Mouse (Mus musculus) midbrain, embryonic 16.5 days (tissue): ENCODE results near the gene Bola2. TPM values are rescaled to one million over a fixed set of nuclear protein-coding genes. Genes with fewer than 3 reads are reported as not detected.

Experiments used
- ATAC-seq: fragments of 200-750 bp; cut with Nextera tagmentation; 2 replicates; pipeline ENCODE4 v1.8.0; 2017; ENCODE audit warnings: moderate TSS enrichment
- H3K27ac ChIP-seq: fragments of 300-500 bp; sonication (generic); 2 replicates; pipeline ENCODE4 v1.5.1; 2014; ENCODE audit warnings: mild to moderate bottlenecking, low read length, mixed read lengths
- H3K27me3 ChIP-seq: fragments of 300-500 bp; sonication (generic); 2 replicates; pipeline ENCODE4 v1.6.1; 2014; ENCODE audit warnings: low read depth, low read length, mixed read lengths; ENCODE audit not compliant: control insufficient read depth, insufficient read depth
- H3K36me3 ChIP-seq: fragments of 300-500 bp; sonication (generic); 2 replicates; pipeline ENCODE4 v1.6.1; 2014; ENCODE audit warnings: mild to moderate bottlenecking, low read length, moderate library complexity, mixed read lengths; ENCODE audit not compliant: control insufficient read depth, insufficient read depth
- H3K4me1 ChIP-seq: fragments of 300-500 bp; sonication (generic); 2 replicates; pipeline ENCODE4 v1.6.1; 2014; ENCODE audit warnings: mild to moderate bottlenecking, low read length, mixed read lengths; ENCODE audit not compliant: control insufficient read depth, insufficient read depth
- H3K4me2 ChIP-seq: fragments of 300-500 bp; sonication (generic); 2 replicates; pipeline ENCODE4 v1.6.1; 2014; ENCODE audit warnings: mild to moderate bottlenecking, low read length, mixed read lengths
- H3K4me3 ChIP-seq: fragments of 300-500 bp; sonication (generic); 2 replicates; pipeline ENCODE4 v1.5.1; 2014; ENCODE audit warnings: low read depth, mild to moderate bottlenecking, low read length, moderate library complexity, mixed read lengths
- H3K9ac ChIP-seq: fragments of 300-500 bp; sonication (generic); 2 replicates; pipeline ENCODE4 v1.6.1; 2014; ENCODE audit warnings: low read depth, low read length, mixed read lengths
- H3K9me3 ChIP-seq: fragments of 300-500 bp; sonication (generic); replicated peaks from 2 replicates; pipeline ENCODE4 v1.6.1; 2014; ENCODE audit warnings: mild to moderate bottlenecking, low read length, mixed read lengths; ENCODE audit not compliant: control insufficient read depth, poor library complexity, severe bottlenecking
- WGBS: fragments of 180-500 bp; shearing (Covaris S2); extraction: QIAGEN DNeasy Blood & Tissue Kit; methylation state at CpG from one replicate; pipeline ENCODE4 v1.1.7; 2014; 5-methylcytosine and 5-hydroxymethylcytosine counted together
- polyA plus RNA-seq: library from polyadenylated mRNA; unstranded; fragments of >200 nt; fragmentation: Nextera tagmentation; extraction: Ambion mirVana; gene quantifications from 2 replicates; pipeline ENCODE4 v1.2.1, GENCODE M21; 2015

Bola2 gene
- polyA plus RNA-seq, 1 experiment from 2014 or later = 120 TPM

- 88% methylated on average over 8 of the region's 8 CpGs for WGBS
- H3K27me3 ChIP-seq = no peaks in the 10 kb centered on the region
- no peak overlapping the region for H3K9ac ChIP-seq
Observed at GRCm38 (mm10) chr7:126663646-126664045, 31.6 kb upstream of the Bola2 start.

GRCm38 (mm10) chr7:126665269-126665668, 29.9 kb upstream of the Bola2 start:
- Histone ChIP-seq H3K4me1 (no peaks in the 10 kb centered on the region), H3K4me2 (no peak overlapping the region), H3K27me3 (no peaks in the 10 kb centered on the region), H3K4me3 (no peak overlapping the region), H3K9ac (no peak overlapping the region), H3K27ac (no peak overlapping the region), H3K9me3 (no peaks in the 10 kb centered on the region), H3K36me3 (peaks cover 17% of the 10 kb centered on the region)
- no peak for ATAC-seq
- over 99% methylated on average over 3 of the region's 3 CpGs for WGBS

More at GRCm38 (mm10) chr7:126663646-126664045, 31.6 kb upstream of the Bola2 start:
- no peaks in the 10 kb centered on the region for H3K9me3 ChIP-seq
- H3K27ac ChIP-seq = no peak overlapping the region
- peaks cover 15% of the 10 kb centered on the region for H3K36me3 ChIP-seq
- no peak for ATAC-seq
- H3K4me1 ChIP-seq = no peaks in the 10 kb centered on the region
- no peak overlapping the region for H3K4me3 ChIP-seq
- no peak overlapping the region for H3K4me2 ChIP-seq

GRCm38 (mm10) chr7:126667495-126668090, 27.6 kb upstream of the Bola2 start:
- Histone ChIP-seq H3K27ac (no peak overlapping the region), H3K27me3 (no peaks in the 10 kb centered on the region), H3K4me3 (no peak overlapping the region), H3K9ac (no peak overlapping the region), H3K4me1 (no peaks in the 10 kb centered on the region), H3K36me3 (peaks cover 26% of the 10 kb centered on the region), H3K4me2 (no peak overlapping the region), H3K9me3 (no peaks in the 10 kb centered on the region)
- no peak for ATAC-seq
- WGBS = 89% methylated on average over 9 of the region's 9 CpGs

GRCm38 (mm10) chr7:126668452-126668851, 26.7 kb upstream of the Bola2 start:
- H3K27me3 ChIP-seq = no peaks in the 10 kb centered on the region
- no peak overlapping the region for H3K4me3 ChIP-seq
- ATAC-seq = no peak
- H3K4me1 ChIP-seq = no peaks in the 10 kb centered on the region
- H3K27ac ChIP-seq = no peak overlapping the region
- H3K36me3 ChIP-seq = peaks cover 29% of the 10 kb centered on the region
- WGBS = 85% methylated on average over 5 of the region's 5 CpGs
- no peak overlapping the region for H3K9ac ChIP-seq
- H3K9me3 ChIP-seq = no peaks in the 10 kb centered on the region
- H3K4me2 ChIP-seq = no peak overlapping the region

GRCm38 (mm10) chr7:126670152-126670551, 25.0 kb upstream of the Bola2 start:
- ATAC-seq = no peak
- H3K9me3 ChIP-seq = no peaks in the 10 kb centered on the region
- no peak overlapping the region for H3K27ac ChIP-seq
- no peaks in the 10 kb centered on the region for H3K27me3 ChIP-seq
- H3K4me1 ChIP-seq = no peaks in the 10 kb centered on the region
- no peak overlapping the region for H3K9ac ChIP-seq
- no peak overlapping the region for H3K4me2 ChIP-seq
- H3K4me3 ChIP-seq = no peak overlapping the region
- H3K36me3 ChIP-seq = peaks cover 21% of the 10 kb centered on the region
- WGBS = 95% methylated on average over 3 of the region's 3 CpGs

- no peak overlapping the region for H3K9ac ChIP-seq
- peaks cover 14% of the 10 kb centered on the region for H3K36me3 ChIP-seq
- H3K4me3 ChIP-seq = no peak overlapping the region
- no peaks in the 10 kb centered on the region for H3K9me3 ChIP-seq
- no peak overlapping the region for H3K4me2 ChIP-seq
- no peak overlapping the region for H3K27ac ChIP-seq
- no peak for ATAC-seq
- H3K27me3 ChIP-seq = no peaks in the 10 kb centered on the region
- 94% methylated on average over 9 of the region's 9 CpGs for WGBS
- H3K4me1 ChIP-seq = no peaks in the 10 kb centered on the region
Observed at GRCm38 (mm10) chr7:126672111-126672510, 23.1 kb upstream of the Bola2 start.

GRCm38 (mm10) chr7:126675104-126675503, 20.1 kb upstream of the Bola2 start:
- WGBS = 96% methylated on average over 8 of the region's 8 CpGs

GRCm38 (mm10) chr7:126676207-126676606, 19.0 kb upstream of the Bola2 start, which contains the start of gene Sult1a1:
Sult1a1 (minus strand) TSS chr7:126676432.
- H3K4me2 ChIP-seq = no peak within 1 kb of the TSS
- H3K4me3 ChIP-seq = no peak within 1 kb of the TSS
- no peak for ATAC-seq
- H3K27me3 ChIP-seq = no peaks in the 10 kb centered on the region
- H3K9me3 ChIP-seq = no peaks in the 10 kb centered on the region
- no peak within 1 kb of the TSS for H3K27ac ChIP-seq
- no peaks in the 10 kb centered on the region for H3K4me1 ChIP-seq
- 75% methylated on average over 1 of the region's 1 CpGs for WGBS
- H3K36me3 ChIP-seq = peaks cover 12% of the 10 kb centered on the region
- H3K9ac ChIP-seq = no peak within 1 kb of the TSS

More at GRCm38 (mm10) chr7:126675104-126675503, 20.1 kb upstream of the Bola2 start:
- Histone ChIP-seq H3K36me3 (peaks cover 13% of the 10 kb centered on the region), H3K27me3 (no peaks in the 10 kb centered on the region), H3K9me3 (no peaks in the 10 kb centered on the region), H3K9ac (no peak overlapping the region), H3K4me1 (no peaks in the 10 kb centered on the region), H3K4me2 (no peak overlapping the region), H3K27ac (no peak overlapping the region), H3K4me3 (no peak overlapping the region)
- no peak for ATAC-seq

- H3K9me3 ChIP-seq = no peaks in the 10 kb centered on the region
- no peak for ATAC-seq
- H3K27ac ChIP-seq = no peak overlapping the region
- no peak overlapping the region for H3K4me3 ChIP-seq
- no peaks in the 10 kb centered on the region for H3K27me3 ChIP-seq
- no peak overlapping the region for H3K4me2 ChIP-seq
- 83% methylated on average over 4 of the region's 4 CpGs for WGBS
- peaks cover 8% of the 10 kb centered on the region for H3K36me3 ChIP-seq
- no peak overlapping the region for H3K9ac ChIP-seq
- no peaks in the 10 kb centered on the region for H3K4me1 ChIP-seq
Observed at GRCm38 (mm10) chr7:126676631-126677220, 18.5 kb upstream of the Bola2 start.
